Mouse (Mus musculus): ENCODE data around the gene Tomt.

- TF ChIP-seq ZNF384 (IDR thresholded peaks at IDR 0.05; ENCODE audit: low read depth, low read length), result no peak
- TF ChIP-seq E2F4 (IDR thresholded peaks at IDR 0.05; ENCODE audit: insufficient replicate concordance, low read depth, low read length), result no peak
These were observed 38.7 kb downstream of the Tomt start for GRCm38 (mm10) chr7:101867482-101867881.

Measured in CH12.LX (cell line).